Mouse (Mus musculus) bone marrow macrophage, adult 2 months (primary cell): Measurements from ENCODE around the gene Asrgl1.

Experiments
- CTCF ChIP-seq: IDR thresholded peaks from 2 replicates; pipeline ENCODE4 v1.5.1; 2012; ENCODE audit warnings: low read depth, mild to moderate bottlenecking, low read length, moderate library complexity
- POLR2A ChIP-seq: IDR thresholded peaks from 2 replicates; pipeline ENCODE4 v1.6.1; 2012; ENCODE audit warnings: mild to moderate bottlenecking, low read depth, low read length, borderline replicate concordance

- TF ChIP-seq CTCF (no peak), POLR2A (no peak)
Observed at GRCm38 (mm10) chr19:9110182-9110869, 25.1 kb downstream of the Asrgl1 start.
